Mouse (Mus musculus): Measurements from ENCODE around the gene Ccdc167. TPM values are rescaled to one million over a fixed set of nuclear protein-coding genes. Genes with fewer than 3 reads are reported as not detected.

Gene Ccdc167
- 10 to 100 TPM in 1 of 2 experiments, 1 to 10 TPM in 1; 7.5 to 10.4 TPM for total RNA-seq (2021)
- 3.5 and 4.4 TPM in 2 replicates for polyA plus RNA-seq (2012; rRNA removed)
- long read RNA-seq, full-length matches to known transcripts = 16 of 19 reads
- long read RNA-seq, partial matches to known transcripts = 0 of 19 reads
- long read RNA-seq, other reads (novel, unspliced or antisense) = 3 of 19 reads

DNA sequence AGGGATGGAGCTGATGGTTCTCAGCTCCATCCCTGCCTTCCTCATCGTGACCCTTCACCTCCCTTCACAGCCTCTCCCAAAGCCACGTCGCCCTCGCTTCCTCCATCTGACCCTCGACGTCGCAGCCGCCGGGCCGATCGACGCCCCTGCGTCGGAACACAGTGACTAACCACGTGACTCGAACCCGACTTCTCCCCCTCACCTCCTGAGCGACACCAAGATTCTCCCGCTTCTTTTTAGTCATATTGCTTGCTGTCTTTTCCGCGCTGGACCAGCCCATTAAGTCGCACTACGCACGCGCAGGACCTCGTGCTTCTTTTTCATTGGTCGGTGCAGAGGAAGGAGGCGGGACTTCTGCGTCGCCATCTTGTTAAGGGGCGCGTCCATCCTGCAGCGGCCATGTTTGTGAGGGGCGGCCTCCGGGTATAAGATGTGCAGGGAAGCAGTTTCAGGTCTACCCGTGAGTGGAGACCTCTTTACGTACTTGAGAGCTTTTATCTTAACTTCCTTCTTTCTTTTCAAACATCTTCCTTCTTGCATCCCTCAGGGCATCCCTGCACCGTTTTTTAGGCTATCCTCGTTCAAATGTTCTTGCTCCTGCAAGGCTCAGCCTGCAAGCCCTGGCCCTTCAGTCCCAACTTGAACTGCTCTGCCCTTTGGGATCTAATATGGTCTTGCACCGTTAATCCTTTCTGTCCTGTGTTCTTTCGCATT is at the start of gene Ccdc167:
Ccdc167 (minus strand) TSS at position 313 of the 714 bp plus-strand sequence.
- peak; percentile 97 for DNase-seq

DNA sequence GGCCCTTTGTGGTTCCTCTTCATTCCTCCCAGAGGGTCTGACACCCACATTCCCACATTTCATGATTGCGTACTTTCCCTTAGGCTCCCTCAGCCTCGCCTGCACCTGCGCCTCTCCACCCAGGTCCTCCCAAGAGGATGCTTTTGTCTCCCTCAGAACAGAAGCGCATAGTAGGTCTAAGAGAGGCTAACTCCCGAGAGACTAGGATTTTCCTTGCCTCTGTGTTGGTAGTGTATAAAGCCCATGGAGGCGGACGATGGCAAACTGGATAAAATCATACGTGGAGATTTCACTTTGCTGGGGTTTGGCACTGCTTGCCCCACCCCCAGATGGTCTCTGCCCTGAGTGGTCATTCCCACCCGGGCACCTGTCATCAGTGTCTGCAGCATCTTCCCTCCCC is 48.5 kb upstream of the Ccdc167 start:
- DNase-seq = no peak

DNA sequence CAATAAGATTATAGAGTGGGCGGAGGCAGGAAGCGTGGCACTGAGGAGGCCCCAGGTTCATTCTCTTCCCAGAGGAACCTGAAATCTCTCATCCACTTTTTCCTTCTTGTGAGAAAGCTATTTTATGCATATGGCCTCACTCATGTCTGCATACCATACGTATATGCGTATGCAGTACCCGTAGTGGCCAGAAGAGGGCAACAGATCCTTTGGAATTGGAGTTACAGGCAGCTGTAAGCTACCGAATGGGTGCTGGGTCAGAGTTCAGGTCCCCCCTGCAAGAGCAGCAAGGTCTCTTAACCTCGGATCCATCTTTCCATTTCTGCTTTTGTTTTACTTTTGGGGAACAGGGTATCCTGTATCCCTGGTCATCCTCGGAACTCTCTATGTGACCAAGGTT is 45.7 kb upstream of the Ccdc167 start:
- peak; percentile 23 for DNase-seq

DNA sequence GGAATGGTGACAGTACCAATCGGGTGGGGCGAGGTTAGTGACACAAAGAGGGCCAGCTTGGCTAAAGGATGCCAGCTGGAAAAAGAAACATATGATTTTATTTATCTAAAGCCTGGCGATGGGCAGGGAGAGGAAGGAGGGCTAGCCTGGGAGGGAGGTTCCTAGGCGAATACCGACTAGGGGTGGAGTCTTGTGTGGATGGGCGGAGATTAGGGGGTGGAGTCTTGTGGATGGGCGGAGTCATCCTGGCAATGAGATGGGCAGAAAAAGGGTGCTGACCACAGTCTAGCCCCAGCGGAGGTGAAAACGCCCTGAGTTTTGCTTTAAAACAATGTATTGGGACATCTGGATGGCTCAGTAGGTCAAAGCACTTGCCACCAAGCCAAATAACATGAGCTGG is 45.1 kb upstream of the Ccdc167 start:
- DNase-seq = no peak

DNA sequence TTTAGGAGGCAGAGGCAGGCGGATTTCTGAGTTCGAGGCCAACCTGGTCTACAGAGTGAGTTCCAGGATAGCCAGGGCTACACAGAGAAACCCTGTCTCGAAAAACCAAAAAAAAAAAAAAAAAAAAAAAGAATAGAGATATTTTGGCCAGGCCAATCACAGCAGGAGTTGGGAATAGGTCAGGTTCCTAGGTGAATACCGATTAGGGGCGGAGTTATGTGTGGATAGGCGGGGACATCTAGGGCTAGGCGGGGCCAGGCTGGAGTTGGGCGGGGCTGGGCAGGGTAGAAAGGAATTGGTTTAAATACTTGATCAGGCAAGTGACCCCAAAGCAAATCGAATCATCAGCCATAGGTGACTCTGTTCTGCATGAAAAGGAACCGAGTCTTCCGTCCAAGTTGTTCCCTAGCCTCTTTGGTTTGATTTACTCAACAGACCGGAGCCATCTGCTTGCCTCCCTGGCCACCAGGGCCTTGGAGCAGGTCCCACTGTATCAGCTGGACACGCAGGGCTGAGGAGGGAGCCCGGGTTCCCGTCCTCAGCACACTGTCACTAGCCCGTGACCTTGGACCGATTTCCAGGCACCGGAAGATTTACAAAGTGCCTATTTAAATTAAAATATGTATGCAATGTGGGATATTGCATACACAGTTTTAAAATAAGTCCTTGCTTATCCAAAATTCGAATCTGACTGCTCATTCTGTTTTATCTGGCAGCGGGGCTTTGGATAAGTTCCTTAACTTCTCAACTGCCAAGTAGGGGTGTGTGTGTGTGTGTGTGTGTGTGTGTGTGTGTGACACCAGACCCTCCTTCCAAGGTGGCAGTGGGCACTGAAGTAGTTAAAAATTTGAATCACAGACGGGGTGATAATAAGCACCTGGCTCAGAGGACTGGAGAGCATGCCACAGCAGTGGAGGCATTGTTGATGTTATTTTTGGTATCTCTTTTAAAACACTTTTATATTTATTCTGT is 43.8 kb upstream of the Ccdc167 start:
- DNase-seq = peak; percentile 15

DNA sequence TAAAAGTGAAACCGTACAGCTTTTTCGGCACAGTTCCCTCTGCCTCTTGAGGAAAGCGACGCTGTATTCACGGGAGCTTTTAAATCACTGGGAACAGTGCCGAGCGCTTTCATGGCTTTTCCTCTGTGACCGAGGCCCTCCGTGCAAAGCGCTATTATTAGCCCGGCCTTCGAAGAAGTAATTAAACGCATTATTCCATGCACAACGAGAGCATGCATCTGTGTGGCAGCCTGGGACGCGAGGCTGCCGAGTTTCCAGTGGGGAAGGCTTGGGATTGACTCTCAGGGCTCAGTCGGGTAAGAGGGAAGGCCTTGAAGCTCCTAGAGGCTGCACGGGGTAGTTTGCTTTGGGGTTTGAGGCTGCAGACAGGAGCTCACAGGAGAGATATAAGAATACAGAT is 43.1 kb upstream of the Ccdc167 start:
- DNase-seq = peak; percentile 38

DNA sequence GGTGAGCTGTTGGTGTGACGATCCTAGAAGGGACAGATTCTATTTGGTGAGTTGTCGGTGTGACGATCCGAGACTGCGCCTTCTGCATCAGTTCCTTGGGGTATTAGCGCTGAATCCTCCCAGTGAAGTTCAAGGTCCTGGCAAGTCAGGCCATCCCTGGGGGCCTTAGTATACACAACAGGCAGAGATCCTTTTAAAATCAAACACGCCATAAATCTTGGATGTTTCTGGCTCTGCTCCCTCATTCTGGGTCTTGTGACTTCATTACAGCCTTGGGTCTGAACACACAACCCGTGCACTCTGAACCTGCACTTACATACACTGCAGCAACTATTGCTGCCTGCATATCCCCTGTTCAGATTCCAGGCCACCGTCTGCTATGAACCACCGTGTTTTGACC is 39.5 kb upstream of the Ccdc167 start:
- DNase-seq = peak; percentile 73

DNA sequence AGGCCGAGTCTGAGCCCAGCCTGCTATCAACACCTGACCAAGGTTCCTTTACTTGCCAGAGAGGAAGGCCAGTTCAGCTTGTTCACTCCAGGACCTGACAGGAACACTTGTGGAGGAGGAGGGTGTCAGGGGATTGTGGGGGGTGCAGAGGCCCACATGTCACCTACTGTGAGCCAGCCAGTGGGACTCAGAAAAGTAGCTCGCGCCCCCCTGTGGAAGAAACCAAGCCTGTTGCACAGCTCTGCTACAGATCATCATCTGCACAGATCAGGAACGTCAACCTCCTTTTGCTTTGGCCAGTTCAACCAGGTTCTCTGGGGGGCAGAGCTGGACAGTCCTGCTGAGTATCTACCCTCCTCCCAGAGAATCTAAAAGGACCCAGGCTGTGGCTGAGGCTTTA is 37.7 kb upstream of the Ccdc167 start:
- DNase-seq = no peak

DNA sequence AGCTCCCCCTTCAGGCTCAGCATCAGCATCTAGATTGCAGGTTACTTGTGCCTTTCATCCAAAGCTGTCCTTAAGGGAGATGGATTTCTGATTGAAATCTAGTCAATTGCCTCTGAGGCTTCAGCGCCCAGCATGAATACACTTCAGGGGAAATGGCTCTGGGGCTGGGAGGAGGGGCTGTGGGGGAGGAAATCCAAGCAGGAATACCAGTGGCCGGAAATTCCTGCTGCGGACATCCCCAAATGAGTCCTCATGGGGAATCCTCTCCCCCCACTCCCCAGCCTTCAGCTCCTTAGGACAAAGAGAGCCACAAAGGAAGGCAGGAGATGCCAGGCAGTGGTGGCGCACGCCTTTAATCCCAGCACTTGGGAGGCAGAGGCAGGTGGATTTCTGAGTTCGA is 30.6 kb upstream of the Ccdc167 start:
- no peak for DNase-seq

DNA sequence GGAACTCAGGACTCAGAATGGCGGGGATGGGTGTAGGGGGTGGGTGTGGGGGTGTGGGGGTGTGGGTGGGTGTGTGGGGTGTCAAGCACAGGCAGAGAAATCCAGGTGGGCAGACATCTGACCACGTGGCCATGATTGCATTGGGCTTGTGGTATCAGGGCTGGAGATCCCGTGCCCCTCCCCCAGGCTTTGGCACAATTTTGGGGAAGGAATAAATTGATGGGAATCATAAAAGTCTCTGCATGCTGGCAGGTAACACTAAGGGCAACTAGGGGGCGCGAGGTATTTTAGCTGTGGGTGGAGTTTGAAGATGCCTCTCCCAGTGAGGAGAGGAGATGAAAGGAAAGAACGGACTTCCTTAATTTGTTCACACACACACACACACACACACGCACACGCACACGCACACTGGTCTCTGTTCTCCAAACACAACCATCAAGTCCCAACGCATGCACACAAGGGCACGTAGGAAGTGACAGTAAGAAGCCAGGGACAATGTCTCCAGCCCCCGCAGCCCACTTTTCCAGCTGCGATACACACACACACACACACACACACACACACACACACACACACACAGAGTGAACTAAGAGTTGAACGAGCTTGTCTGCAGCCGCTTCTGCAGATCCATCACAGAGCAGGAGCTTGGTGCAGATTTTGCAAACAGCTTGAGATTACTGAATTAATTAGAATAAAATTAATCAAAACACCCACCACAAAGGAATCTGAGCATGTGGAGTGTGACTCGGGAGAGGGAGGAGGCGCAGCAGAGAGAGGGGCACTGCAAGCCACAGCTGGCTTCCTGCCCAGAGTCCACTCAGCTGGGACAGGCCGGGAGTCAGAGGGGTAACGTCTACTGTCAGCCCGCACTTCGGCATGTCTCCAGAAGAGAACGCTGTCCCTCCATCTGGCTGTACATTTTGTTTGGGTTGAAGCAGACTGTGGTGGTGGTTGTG is 21.3 kb upstream of the Ccdc167 start:
- peak; percentile 45 for DNase-seq

DNA sequence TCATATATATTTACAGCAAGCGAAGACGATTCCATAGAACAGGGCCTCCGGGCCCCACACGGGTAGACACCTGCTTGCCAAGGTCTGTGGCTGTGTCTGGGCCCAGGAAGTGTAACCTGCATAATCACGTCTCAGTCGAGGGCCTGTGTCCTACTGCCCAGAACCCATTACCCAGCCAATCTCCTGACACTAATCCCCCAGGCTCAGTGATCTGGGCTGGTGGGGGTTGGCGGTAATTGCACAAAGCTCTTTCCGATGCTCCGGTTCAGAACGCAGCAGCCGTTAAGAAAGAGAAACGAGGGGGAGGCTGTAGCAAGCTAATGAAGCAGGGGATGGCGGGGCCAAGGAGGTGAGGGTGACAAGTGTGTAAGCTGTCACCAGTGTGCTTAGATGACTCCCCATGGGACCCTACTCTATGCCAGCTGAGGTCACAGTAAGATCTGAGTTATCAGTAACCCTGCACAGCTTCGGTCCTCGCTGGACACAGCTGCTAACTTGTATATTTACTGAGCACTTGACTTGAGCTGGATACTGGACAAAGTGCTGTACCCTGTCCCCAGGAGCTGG is 19.7 kb upstream of the Ccdc167 start:
- DNase-seq = no peak

DNA sequence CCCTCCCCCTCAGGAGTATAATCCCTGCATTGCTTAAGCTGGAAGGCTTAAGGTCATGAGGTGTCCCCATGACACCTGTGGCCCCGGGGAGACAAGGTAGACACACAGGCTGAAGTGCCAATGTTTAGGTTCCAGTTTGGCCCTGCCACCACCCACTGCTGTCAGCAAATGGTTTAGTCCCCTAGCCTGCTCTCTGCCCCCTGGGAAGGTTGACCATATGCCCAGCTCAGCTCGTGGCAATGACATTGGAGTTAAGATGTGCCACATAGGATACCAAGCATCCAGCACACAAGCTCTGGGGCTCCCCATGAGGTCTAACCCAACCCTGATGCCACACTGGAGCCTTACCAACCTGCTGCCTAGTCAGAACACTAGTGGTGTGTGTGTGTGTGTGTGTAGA is 15.7 kb upstream of the Ccdc167 start:
- DNase-seq = no peak

DNA sequence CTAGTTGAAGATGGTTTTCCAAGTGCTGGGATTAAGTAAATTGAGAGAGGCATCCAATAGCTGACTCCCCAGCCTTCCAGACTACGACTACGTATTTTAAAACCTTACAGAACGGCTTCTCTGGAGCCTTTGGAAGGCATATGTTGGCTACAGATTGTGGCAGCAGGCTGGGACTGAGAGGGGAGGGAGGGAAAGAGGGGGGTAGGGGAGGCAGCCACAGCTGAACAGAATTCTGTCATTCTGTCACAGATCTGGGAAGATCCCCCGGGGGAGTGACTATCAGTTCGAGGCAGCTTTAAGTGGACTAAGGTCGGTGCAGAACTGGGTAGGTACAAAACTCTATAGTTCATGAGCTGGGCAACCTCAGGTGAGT is 15.1 kb upstream of the Ccdc167 start:
- DNase-seq = no peak

DNA sequence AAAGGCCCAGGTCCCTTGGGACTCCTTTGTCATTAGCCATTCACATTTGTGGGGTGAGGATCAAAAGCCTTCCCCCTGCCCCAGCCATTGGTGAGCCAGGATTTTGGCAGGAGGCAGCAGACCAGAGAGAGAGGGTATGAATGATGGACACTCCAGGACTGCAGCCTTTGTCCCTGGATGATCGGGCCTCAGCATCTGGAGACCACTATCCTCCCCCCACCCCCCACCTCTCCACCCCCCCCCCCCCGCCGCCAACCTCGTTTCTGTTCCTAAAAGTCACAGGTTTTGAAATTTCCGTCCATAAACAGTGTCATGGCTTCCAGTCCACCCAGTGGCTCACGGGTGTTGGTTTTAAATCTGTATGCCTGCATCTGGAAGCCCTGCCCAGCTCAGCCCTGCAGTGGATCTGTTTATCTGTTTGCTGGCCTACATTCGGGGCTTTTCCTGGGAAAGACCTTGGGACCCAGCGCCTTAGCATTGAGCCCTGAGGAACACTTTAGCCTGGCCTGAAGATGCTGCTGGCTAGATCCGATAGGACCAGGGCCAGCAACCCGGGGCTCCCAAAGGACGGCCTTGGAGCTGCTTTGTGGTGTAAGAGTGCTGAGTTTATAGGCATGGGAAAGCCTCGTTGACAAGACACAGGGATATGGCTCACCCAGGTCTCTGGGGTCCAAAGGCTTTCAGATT is 14.6 kb upstream of the Ccdc167 start:
- DNase-seq = peak; percentile 66

DNA sequence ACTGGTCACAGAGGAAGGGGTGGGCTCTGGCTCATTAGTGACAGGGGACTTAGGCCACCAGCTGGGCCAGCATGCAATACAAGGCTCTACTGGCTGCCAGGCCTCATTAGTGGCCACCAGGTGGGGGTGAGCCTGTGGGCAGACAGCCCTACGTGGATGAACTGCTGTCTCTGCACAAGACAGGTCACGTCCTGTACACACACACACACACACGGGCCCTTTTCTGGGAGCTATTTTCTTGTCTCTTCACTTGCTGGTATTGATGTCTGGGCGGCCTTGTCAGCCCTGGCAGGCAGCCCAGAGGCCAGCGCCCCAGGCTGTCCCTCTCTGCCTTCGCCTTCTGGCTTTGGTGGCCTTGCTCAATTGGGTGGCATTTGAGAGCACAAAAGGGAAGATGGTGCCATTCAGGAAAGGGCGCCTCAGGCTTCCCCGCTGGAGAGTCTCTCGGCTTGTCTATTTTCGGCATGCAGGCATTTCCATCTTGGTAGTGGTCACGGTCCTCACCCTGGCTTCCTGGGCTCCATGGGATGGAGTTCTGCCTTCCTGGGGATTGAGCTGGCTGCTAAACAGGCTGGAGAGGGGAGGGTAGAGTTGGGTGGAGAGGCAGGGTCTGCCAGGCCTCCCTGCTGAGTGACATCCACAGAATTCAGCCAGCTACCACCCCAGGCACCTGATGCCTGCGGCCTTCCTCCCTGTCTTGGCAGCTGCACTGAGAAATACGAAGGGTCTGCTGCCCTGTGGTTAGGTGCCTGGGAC is 13.8 kb upstream of the Ccdc167 start:
- peak; percentile 90 for DNase-seq

DNA sequence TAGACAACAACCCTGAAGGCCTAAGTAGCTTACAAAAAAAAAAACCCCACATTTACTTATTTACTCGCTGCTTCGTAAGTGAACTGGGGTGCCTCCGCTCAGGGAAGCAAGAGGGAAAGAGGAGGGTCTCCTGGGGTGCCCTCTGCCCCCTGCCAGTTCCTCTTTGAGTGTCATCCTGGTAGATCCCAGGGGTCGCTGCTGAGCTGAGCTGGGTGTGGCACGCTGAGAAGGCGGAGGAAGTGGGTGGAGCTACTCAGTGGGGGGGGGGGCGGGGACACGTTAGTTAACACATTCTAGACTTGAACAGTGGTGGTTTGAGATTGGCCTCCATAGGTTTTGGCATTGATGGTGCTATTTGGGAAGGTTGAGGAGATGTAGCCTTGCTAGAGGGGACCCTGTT is 11.2 kb upstream of the Ccdc167 start:
- no peak for DNase-seq

DNA sequence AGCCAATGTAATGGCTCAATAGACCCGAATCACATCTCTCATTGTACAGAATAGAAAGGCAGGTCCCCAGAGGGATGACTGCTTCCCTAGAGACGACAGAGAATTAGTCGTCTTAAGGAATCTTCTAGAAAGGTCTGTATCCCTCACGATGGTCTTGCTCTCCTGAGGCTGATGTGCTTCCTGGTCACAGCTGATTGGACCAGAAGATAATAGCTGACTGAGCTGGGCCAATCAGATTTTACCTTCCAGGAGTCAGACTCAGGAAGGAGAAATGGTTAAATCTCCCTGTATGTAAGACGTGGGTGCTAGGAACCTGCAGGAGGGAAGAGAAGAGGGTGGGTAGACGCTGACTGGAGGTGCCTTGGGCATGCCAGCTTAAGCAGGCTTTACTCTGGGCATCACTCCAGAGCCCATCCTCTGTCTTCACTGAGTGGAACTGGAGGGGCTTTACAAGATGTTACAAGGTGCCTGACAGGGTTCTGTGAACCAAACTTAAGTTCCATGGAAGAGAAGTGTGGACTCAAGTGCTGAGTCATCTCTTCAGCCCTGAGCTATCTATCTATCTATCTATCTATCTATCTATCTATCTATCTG is 8.3 kb upstream of the Ccdc167 start:
- no peak for DNase-seq

DNA sequence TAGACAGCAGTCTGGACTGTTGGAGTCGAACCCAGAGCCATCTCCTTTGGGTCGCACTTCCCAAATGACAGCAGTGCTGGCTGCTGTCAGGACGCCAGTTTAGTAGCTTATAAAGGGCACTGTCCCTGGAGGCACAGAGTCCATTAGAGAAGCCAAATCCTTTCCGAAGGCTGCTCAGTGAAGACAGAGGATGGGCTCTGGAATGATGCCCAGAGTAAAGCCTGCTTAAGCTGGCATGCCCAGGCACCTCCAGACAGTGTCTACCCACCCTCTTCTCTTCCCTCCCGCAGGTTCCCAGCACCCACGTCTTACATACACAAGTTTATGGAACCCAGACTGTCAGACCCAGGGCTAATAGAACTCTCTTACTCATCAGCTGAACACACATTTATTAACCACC is 7.8 kb upstream of the Ccdc167 start:
- no peak for DNase-seq

DNA sequence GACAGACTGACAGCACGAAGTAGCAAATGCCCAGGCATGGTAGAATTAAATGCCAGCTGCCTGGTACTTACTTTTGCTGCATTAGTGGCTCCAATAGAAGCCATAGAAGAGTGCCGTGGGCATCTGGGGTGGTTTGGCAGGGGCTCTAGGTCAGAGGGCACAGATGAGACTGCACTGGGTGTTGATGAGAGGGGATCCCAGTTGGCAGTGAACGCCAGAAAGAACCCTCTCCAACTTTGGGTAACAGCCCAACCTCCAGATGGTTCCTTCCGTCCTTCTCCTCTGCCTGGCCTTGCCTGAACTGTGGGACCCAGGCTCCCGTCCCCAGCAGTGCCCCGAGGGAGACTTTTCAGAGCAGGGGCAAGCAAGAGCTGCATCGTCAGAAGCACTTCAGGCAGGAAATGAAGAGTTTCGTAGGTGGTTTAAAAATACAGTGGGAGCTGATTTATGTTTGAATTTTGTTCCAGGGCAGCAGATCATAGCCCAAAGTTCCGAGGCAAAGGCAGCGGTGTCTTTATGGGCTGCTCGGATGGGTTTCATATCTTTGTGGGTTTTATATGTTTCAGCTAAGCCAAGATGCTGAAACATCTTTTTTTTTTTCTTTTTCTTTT is 4.0 kb upstream of the Ccdc167 start:
- DNase-seq = no peak

Data from adrenal gland, adult 2 months (tissue).